Mouse (Mus musculus) kidney, postnatal 10 days (tissue): ENCODE measurements around the gene Nup188.

ENCODE experiments used
- DNase-seq: peaks from one replicate; pipeline ENCODE4 v3.0.0; 2021; ENCODE audit warnings: mixed read lengths

The Nup188 gene

GRCm38 (mm10) chr2:30355861-30356260, 69.7 kb downstream of the Nup188 start:
- no peak for DNase-seq

- DNase-seq = no peak
Measured at GRCm38 (mm10) chr2:30356266-30356665, 70.1 kb downstream of the Nup188 start.

DNA sequence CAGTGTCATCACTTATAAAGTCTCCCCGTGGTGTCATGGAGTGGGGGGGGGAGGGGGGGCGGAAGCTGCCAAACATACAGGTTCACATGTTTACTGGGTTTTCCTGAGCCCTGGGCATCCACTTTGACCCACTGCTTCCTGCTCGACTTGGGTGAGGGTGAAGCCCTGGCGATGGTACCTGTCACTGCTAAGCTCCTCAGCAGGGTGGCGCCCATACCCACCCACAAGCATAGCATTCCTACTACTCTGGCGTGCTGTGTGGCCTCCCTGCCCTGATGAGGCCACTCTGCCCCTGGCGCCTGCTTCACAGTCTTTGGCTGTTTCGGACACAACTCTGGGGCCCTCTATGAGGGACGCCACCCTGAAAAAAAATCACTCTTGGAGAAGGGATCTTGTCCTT, 70.7 kb downstream of the Nup188 start:
- DNase-seq = no peak

DNA sequence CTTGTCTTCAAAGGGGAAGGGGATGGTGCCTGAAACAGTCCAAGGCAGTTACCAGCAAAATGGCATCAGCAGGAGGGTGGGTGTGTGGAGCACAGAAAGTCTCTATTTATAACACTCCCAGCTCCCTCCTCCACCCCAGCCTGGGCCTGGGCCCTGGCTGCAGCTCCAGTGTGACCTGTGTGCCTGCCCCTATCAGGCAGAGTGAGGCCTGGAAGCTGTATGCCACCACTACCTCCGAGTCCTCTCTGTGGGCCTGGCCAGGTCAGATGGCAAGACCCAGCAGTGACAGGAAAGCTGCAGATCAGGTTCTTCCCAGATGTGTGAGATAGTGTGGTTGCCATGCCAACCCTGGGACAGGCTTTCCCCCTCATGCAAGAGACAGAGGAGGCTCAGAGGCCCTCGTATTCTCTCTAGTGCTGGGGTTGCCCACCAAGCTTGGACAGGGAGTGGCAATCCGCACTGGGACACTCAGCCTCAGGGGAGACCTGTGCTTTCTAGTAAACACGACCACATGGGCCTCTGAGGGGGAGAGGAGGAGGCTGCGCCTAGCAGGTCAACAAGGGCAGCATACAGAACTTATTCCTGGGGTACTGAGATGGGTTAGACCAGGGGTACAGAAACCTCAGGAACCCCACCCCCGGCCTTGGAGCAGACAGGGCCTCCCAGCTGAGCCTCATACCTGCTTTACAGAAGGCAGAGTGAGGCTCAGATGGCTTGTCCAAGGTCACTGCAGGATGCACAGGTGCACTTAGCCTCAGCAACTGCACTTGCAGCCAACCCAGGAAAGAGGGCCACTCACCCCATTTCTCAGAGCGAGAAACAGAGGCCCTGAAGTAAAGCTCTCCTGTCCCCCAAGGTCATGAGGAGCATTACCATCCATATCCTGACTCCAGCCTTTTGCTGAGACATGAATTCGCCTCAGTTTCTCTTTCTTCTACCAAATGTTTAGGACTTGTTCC, 71.6 kb downstream of the Nup188 start:
- no peak for DNase-seq

DNA sequence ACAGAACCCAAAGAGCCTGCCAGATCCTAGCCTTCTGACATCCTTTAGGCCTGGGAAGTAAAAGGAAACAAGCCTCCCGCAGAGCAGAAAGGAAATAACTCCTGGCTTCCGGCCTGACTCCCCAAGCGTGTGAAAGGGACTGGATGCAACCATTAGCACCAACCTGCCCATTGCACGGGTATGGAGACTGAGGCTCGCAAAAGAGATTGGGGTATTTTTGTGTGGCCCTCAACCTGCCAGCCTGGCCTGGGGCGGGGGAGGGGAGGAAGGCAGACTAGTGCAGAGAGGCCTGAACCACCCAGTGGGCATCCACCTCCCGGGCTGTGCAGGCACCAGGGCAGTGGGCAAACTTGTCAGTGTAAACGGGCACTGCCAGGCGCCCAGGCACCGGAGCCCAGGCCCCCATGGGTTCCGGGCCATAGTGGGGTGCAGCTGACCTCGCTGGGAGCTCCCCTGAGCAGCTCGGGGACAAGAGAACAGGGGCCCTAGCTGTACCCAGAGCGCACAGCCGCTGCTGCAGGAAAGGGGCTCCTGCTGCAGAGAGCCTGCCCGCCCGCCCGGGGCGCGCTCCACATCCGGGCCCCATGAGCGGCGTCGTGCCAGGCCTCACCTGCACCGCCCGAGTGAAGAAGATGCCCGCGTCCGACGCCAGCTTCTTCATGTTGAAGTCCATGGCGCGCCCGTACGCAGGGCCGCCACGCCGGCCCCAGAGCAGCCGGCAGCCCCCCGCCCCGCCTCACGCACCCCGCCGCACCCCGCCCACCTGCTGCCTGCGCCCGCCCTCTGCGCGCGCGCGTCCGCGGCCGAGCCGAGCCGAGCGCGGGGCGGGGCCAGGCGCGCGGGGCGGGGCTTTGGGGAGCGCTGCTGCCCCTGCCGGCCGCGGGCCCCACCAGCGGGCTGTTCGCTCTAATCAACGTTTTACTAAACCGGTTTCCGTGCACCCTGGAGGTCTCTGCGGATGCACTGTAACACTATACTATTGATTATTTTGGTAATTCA, 72.6 kb downstream of the Nup188 start, which contains the start of gene Sh3glb2:
Sh3glb2 (minus strand) TSS at position 805 of the 999 bp plus-strand sequence.
- DNase-seq = peak; percentile 95

- no peak for DNase-seq
Measured at GRCm38 (mm10) chr2:30360626-30361025, 74.4 kb downstream of the Nup188 start.

DNA sequence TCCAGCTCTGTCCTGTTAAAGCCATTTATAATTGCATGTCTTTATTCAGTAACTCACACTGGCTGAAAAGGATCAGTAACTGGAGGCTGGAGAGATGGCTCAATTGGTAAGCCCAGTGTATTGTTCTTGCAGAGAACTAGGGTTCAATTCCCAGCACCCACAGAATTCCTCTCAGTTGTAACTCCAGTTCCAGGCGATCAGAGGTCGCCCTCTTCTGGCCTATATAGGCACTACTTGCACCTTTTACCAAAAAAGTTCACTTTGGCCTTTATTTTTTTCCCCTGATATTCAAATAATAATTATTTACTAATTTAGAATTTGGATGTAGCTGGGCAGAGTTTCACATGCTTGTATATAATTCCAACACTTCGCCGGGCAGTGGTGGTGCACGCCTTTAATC, 76.7 kb downstream of the Nup188 start:
- DNase-seq = no peak

GRCm38 (mm10) chr2:30363773-30364650, 77.8 kb downstream of the Nup188 start, which contains the start of gene Miga2:
Miga2 (plus strand) TSS chr2:30364233.
- DNase-seq = peak; percentile 99

DNA sequence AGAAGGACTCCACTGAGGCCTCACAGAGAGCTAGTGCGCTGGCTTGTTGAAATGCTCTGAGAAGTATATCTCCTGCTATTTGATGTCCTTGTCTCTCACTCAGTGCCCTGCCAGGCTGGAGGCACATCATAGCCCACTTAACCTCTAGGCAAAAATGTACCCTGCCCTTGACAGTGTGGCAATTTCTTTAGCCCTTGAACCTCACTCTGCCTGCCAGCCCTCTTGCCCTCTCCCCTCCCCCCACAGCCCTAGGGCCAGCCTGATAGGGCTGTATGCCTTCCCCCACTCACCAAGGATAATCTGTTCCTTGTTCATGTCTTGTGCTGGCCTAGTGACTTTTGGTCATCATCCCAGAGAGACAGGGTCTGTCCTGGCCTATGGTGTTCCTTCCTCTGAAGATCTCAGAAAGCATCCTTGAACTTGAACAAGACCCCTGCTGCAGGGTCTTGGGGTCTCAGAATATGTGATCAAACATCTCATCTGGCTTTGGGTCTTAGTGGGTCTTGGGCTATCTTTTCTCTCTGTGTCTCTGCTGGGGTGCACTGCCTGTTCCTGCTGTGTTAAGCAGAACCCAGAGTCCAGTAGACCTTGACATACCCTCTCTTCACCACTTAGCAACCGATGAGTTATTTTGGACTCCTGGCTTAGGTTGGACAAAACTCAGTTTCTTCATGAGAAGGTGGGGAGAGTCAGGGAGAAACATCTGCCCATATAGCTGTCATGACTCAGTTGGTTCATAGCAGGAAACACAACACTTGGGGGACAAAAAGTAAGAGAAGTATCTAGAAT, 79.3 kb downstream of the Nup188 start:
- peak; percentile 42 for DNase-seq

DNA sequence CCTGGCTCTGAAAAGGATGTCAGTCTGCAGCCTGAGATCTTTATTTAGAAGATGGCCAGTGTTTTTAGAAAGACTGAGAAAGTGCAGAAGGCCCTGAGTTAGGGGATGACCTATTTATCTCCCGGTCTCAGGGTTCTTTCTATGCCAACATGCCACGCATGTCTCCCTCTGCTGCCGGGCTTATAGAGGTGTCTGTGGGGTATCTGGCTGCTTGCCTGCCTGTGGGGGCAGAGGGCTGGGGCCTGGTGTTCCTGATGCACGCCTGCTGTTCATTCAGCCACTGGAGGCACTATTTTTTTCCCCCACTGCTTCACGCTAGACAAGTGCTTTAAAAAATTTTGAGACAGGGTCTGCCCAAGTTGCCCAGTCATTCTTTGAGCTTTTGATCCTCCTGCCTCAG, 80.0 kb downstream of the Nup188 start:
- peak; percentile 54 for DNase-seq

GRCm38 (mm10) chr2:30371544-30371943, 85.3 kb downstream of the Nup188 start:
- no peak for DNase-seq

- no peak for DNase-seq
Measured at GRCm38 (mm10) chr2:30372726-30373125, 86.5 kb downstream of the Nup188 start.

GRCm38 (mm10) chr2:30375893-30376292, 89.7 kb downstream of the Nup188 start:
- no peak for DNase-seq

DNA sequence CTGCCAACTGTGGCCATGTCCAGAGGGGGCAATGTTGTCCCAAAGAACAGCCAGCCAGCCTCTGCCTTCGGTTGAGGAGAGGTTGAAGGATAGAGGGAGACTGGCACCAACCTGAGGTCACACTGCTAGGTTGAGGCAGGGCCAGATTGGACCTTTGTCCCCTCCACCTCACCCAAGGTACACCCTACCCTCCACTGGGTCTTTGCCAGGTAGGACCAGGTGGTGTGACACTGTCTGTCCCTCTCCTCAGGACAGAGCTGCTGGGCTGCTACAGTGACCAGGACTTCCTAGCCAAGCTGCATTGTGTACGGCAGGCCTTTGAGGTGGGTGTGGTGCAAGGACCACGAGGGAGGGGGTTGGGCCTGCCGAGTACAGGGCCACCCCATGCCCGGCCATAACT, 91.5 kb downstream of the Nup188 start:
- no peak for DNase-seq

DNA sequence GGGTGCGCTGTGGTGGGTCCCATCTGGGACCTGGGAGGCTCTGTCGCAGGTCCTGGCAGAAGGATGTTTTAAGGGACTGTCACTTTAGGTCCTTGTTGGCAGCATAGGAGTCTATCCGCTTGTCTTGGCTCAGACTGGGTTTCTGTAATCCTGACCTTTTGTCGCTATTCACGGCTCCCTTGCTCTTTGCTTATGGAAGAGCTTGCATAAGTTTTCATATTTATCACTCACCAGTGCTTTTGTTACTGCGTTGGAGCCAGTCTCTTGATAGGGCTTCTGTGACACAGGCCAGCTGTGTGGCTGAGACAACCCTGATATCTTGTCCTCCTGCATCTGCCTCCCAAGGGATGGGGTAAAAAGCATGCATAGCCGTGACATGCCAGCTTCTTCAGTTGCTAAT, 93.1 kb downstream of the Nup188 start:
- no peak for DNase-seq

GRCm38 (mm10) chr2:30380564-30381376, 94.6 kb downstream of the Nup188 start:
- no peak for DNase-seq

DNA sequence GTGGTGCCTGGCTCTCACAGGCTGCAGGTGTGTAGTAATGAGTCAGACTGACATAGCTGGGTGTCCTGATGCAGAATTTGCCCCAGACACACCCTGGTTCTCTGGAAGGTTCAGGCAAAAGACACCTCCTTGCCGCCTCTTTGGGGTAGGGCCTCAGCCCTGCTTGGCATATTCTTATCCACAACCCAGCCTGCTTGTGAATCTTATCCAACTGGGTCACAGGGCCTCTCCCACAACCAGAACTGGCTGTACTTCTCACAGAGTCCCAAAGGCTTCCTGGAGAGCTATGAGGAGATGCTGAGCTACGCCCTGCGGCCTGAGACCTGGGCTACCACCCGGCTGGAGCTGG, 95.2 kb downstream of the Nup188 start:
- no peak for DNase-seq

DNA sequence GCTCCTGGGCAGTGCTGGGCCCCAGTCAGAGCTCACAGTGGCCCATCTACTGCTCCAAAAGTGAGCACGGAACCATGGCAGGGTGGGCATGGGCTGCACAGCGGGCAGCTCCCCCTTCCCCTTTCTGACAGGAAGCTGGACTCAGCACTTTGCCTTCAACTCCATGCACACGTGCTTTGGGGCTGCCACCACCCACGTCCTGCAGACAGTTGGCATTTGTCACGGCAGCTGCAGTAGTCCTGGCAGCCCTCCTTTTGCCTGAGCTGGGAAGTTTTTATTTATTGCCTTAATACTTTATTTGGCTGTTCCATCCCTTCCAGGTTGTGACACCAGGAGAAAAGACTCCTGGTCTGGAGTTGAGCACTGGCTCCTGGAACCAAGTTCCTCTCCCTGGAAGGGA, 98.6 kb downstream of the Nup188 start:
- no peak for DNase-seq

DNA sequence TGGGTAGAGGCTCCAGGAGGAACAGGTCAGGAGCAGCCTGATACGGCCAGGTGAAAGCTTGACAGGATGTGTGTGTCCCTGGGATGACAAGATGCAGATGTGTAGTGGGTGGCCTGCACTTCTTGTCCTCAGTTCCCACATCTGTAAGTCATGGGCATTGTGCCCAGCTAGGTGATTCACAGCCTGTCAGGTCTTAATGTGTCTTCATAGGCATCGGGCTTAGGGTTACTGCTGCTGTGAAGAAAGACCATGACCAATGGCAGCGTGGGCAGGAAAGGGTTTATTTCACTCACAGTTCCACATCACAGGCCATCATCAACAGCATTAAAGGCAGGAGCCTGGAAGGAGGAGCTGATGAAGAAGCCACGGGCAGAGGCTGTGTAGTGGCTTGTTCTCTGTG, 99.4 kb downstream of the Nup188 start:
- no peak for DNase-seq

DNA sequence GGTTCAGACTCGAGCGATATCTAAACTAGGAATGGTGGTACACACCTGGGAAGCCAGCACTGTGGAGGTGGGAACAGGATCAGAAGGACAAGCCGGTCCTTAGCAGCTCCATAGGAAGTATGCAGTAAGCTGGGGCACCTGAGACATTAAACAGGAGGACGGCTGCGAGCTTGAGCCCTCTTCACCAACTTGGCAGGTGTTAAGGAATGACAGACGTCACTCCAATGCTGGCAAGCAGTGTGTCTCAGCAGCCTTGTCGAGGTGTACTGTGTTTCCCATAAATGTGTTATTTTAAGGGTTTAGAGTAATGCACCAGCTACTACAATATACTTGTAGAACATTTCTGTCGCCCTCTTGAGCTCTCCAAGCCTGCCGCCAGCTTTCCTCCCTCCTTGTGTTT, 100.7 kb downstream of the Nup188 start:
- no peak for DNase-seq

- DNase-seq = no peak
Measured at GRCm38 (mm10) chr2:30389000-30389399, 102.8 kb downstream of the Nup188 start.
